Mouse (Mus musculus): Measurements from ENCODE around the gene Klf2. TPM values are rescaled to one million over a fixed set of nuclear protein-coding genes. Genes with fewer than 3 reads are reported as not detected.

The Klf2 gene
- polyA plus RNA-seq, 1 experiment from 2014 or later = 4.0 TPM

- WGBS = 28% methylated on average over 3 of the region's 3 CpGs
- no peaks in the 10 kb centered on the region for H3K9me3 ChIP-seq (replicated peaks; ENCODE audit: control insufficient read depth, low read length, poor library complexity, severe bottlenecking)
- H3K4me2 ChIP-seq (ENCODE audit: low read length) = no peak overlapping the region
- H3K36me3 ChIP-seq (ENCODE audit: control insufficient read depth, insufficient read depth, low read length) = peaks cover 51% of the 10 kb centered on the region
- peak; percentile 81 for ATAC-seq
- no peak overlapping the region for H3K27ac ChIP-seq (ENCODE audit: low read length)
- no peak overlapping the region for H3K4me3 ChIP-seq (ENCODE audit: low read depth, low read length)
- H3K9ac ChIP-seq (ENCODE audit: low read depth, low read length) = no peak overlapping the region
- no peaks in the 10 kb centered on the region for H3K4me1 ChIP-seq (ENCODE audit: control insufficient read depth, insufficient read depth, low read length)
- H3K27me3 ChIP-seq (ENCODE audit: control insufficient read depth, insufficient read depth, low read depth, low read length) = no peaks in the 10 kb centered on the region
Observed at GRCm38 (mm10) chr8:72365826-72366225, 47.0 kb downstream of the Klf2 start.

- H3K27ac ChIP-seq (ENCODE audit: low read length) = no peak overlapping the region
- WGBS = 94% methylated on average over 2 of the region's 2 CpGs
- no peaks in the 10 kb centered on the region for H3K27me3 ChIP-seq (ENCODE audit: control insufficient read depth, insufficient read depth, low read depth, low read length)
- H3K4me3 ChIP-seq (ENCODE audit: low read depth, low read length) = no peak overlapping the region
- no peaks in the 10 kb centered on the region for H3K9me3 ChIP-seq (replicated peaks; ENCODE audit: control insufficient read depth, low read length, poor library complexity, severe bottlenecking)
- ATAC-seq = no peak
- H3K36me3 ChIP-seq (ENCODE audit: control insufficient read depth, insufficient read depth, low read length) = peaks cover 53% of the 10 kb centered on the region
- no peak overlapping the region for H3K4me2 ChIP-seq (ENCODE audit: low read length)
- no peaks in the 10 kb centered on the region for H3K4me1 ChIP-seq (ENCODE audit: control insufficient read depth, insufficient read depth, low read length)
- no peak overlapping the region for H3K9ac ChIP-seq (ENCODE audit: low read depth, low read length)
Observed at GRCm38 (mm10) chr8:72366435-72366834, 47.6 kb downstream of the Klf2 start.

Other genes starting within 250 kb of the Klf2 start
- gene Olfr373, start 235.9 kb upstream of the Klf2 start, polyA plus RNA-seq (2015; fragmentation: Nextera tagmentation; extraction: Ambion mirVana) = not detected in 2 replicates
- gene Olfr374, start 212.0 kb upstream of the Klf2 start, polyA plus RNA-seq (2015; fragmentation: Nextera tagmentation; extraction: Ambion mirVana) = 0.04 TPM in 1 of 2 replicates, not detected in the other
- 151 and 168 TPM in 2 replicates for gene Tpm4, start 184.1 kb upstream of the Klf2 start, polyA plus RNA-seq (2015; fragmentation: Nextera tagmentation; extraction: Ambion mirVana)
- gene Rab8a, start 157.8 kb upstream of the Klf2 start, polyA plus RNA-seq (2015; fragmentation: Nextera tagmentation; extraction: Ambion mirVana) = 84.5 and 96.5 TPM in 2 replicates
- not detected in 2 replicates for gene Hsh2d, start 129.4 kb upstream of the Klf2 start, polyA plus RNA-seq (2015; fragmentation: Nextera tagmentation; extraction: Ambion mirVana)
- 0.11 TPM in 1 of 2 replicates, not detected in the other for gene Cib3, start 106.2 kb upstream of the Klf2 start, polyA plus RNA-seq (2015; fragmentation: Nextera tagmentation; extraction: Ambion mirVana)
- not detected in 2 replicates for gene Gm11034, start 105.4 kb upstream of the Klf2 start, polyA plus RNA-seq (2015; fragmentation: Nextera tagmentation; extraction: Ambion mirVana)
- 111 and 112 TPM in 2 replicates for gene Fam32a, start 99.3 kb upstream of the Klf2 start, polyA plus RNA-seq (2015; fragmentation: Nextera tagmentation; extraction: Ambion mirVana)
- 288 and 297 TPM in 2 replicates for gene Ap1m1, start 79.0 kb upstream of the Klf2 start, polyA plus RNA-seq (2015; fragmentation: Nextera tagmentation; extraction: Ambion mirVana)
- gene Gm10282, start 13.8 kb upstream of the Klf2 start, polyA plus RNA-seq (2015; fragmentation: Nextera tagmentation; extraction: Ambion mirVana) = 9.7 and 11.3 TPM in 2 replicates
- gene Eps15l1, start 102.4 kb downstream of the Klf2 start, polyA plus RNA-seq (2015; fragmentation: Nextera tagmentation; extraction: Ambion mirVana) = 56.4 and 57.9 TPM in 2 replicates
- 1.0 and 1.2 TPM in 2 replicates for gene Calr3, start 124.8 kb downstream of the Klf2 start, polyA plus RNA-seq (2015; fragmentation: Nextera tagmentation; extraction: Ambion mirVana)
- gene 1700030K09Rik, start 124.8 kb downstream of the Klf2 start, polyA plus RNA-seq (2015; fragmentation: Nextera tagmentation; extraction: Ambion mirVana) = 17.5 and 20.2 TPM in 2 replicates
- gene Cherp, start 156.2 kb downstream of the Klf2 start, polyA plus RNA-seq (2015; fragmentation: Nextera tagmentation; extraction: Ambion mirVana) = 55.3 and 55.7 TPM in 2 replicates
- 8.2 and 8.8 TPM in 2 replicates for gene Slc35e1, start 173.6 kb downstream of the Klf2 start, polyA plus RNA-seq (2015; fragmentation: Nextera tagmentation; extraction: Ambion mirVana)
- 16.7 and 17.8 TPM in 2 replicates for gene Med26, start 229.2 kb downstream of the Klf2 start, polyA plus RNA-seq (2015; fragmentation: Nextera tagmentation; extraction: Ambion mirVana)

Measured in midbrain, embryonic 16.5 days (tissue).